Mouse (Mus musculus): Measurements from ENCODE around the gene Gabra2. TPM values are rescaled to one million over a fixed set of nuclear protein-coding genes. Genes with fewer than 3 reads are reported as not detected.

Gabra2 gene
- polyA plus RNA-seq, 1 experiment from 2014 or later, result 3.3 TPM

DNA sequence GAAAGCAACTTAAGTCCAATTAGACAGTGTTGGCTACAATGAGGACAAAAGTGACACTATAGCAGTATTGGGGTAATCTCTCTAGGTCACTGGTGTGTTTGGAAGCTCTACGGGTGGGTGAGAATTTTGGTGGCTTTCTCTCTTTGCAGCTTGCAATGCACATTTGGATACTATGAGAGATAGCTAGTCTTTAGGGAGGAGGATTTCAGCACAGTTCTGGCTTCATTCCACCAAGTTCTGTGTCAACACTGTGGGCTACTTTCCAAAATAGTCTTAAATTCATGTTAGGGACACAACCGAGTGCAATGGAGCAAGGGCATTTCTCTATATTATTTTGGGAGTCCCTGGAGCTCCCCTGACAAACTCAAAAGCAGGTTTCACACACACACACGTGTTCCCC, 58.3 kb downstream of the Gabra2 start:
- H3K27me3 ChIP-seq (ENCODE audit: insufficient read depth, poor library complexity, severe bottlenecking), result no peaks in the 10 kb centered on the region
- no peaks in the 10 kb centered on the region for H3K9me3 ChIP-seq
- WGBS, result 82% methylated on average over 3 of the region's 3 CpGs
- H3K4me3 ChIP-seq, result no peak overlapping the region
- no peaks in the 10 kb centered on the region for H3K36me3 ChIP-seq
- no peaks in the 10 kb centered on the region for H3K4me1 ChIP-seq (replicated peaks)
- DNase-seq (ENCODE audit: low spot score), result no peak
- no peak overlapping the region for H3K27ac ChIP-seq

GRCm38 (mm10) chr5:71025956-71026355, 69.7 kb downstream of the Gabra2 start:
- no peaks in the 10 kb centered on the region for H3K27me3 ChIP-seq (ENCODE audit: insufficient read depth, poor library complexity, severe bottlenecking)
- no peaks in the 10 kb centered on the region for H3K9me3 ChIP-seq
- H3K36me3 ChIP-seq, result no peaks in the 10 kb centered on the region
- no peak overlapping the region for H3K27ac ChIP-seq
- no peak overlapping the region for H3K4me3 ChIP-seq
- WGBS, result 88% methylated on average over 4 of the region's 4 CpGs
- no peaks in the 10 kb centered on the region for H3K4me1 ChIP-seq (replicated peaks)
- DNase-seq (ENCODE audit: low spot score), result no peak

GRCm38 (mm10) chr5:71011751-71012150, 83.9 kb downstream of the Gabra2 start:
- Histone ChIP-seq H3K9me3 (no peaks in the 10 kb centered on the region), H3K27ac (no peak overlapping the region)
- WGBS, result 33% methylated on average over 2 of the region's 2 CpGs

DNA sequence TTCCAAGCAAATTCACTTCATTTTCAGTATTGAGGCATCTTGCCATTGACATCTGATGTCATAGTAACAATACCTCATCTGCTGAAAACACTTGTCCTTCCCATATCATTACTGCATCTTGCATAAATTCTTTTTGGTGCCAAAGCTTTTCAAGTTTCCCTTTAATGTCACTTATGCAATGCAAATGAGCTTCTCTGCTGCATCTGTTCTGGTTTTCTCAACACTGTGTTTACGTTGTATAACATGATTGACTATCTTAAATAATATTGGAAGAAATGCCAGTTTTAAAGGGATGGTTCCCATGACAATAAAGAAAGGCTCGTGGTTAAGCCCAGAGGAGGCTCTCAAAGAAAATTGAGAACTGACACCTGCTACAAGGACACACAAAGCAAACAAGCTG, 84.4 kb downstream of the Gabra2 start:
- Histone ChIP-seq H3K4me1 (replicated peaks) (peaks cover 13% of the 10 kb centered on the region), H3K36me3 (no peaks in the 10 kb centered on the region), H3K4me3 (no peak overlapping the region), H3K27me3 (ENCODE audit: insufficient read depth, poor library complexity, severe bottlenecking) (no peaks in the 10 kb centered on the region), H3K9me3 (no peaks in the 10 kb centered on the region), H3K27ac (no peak overlapping the region)
- 29% methylated on average over 2 of the region's 2 CpGs for WGBS
- no peak for DNase-seq (ENCODE audit: low spot score)

More at GRCm38 (mm10) chr5:71011751-71012150, 83.9 kb downstream of the Gabra2 start:
- DNase-seq (ENCODE audit: low spot score), result peak; percentile 3
- peaks cover 13% of the 10 kb centered on the region for H3K4me1 ChIP-seq (replicated peaks)
- H3K27me3 ChIP-seq (ENCODE audit: insufficient read depth, poor library complexity, severe bottlenecking), result no peaks in the 10 kb centered on the region
- no peaks in the 10 kb centered on the region for H3K36me3 ChIP-seq
- no peak overlapping the region for H3K4me3 ChIP-seq

GRCm38 (mm10) chr5:71010797-71011196, 84.9 kb downstream of the Gabra2 start:
- H3K4me1 ChIP-seq (replicated peaks), result peaks cover 13% of the 10 kb centered on the region
- H3K36me3 ChIP-seq, result no peaks in the 10 kb centered on the region
- no peak for DNase-seq (ENCODE audit: low spot score)
- H3K27ac ChIP-seq, result no peak overlapping the region
- H3K4me3 ChIP-seq, result no peak overlapping the region
- 76% methylated on average over 3 of the region's 3 CpGs for WGBS
- H3K9me3 ChIP-seq, result no peaks in the 10 kb centered on the region
- H3K27me3 ChIP-seq (ENCODE audit: insufficient read depth, poor library complexity, severe bottlenecking), result no peaks in the 10 kb centered on the region

DNA sequence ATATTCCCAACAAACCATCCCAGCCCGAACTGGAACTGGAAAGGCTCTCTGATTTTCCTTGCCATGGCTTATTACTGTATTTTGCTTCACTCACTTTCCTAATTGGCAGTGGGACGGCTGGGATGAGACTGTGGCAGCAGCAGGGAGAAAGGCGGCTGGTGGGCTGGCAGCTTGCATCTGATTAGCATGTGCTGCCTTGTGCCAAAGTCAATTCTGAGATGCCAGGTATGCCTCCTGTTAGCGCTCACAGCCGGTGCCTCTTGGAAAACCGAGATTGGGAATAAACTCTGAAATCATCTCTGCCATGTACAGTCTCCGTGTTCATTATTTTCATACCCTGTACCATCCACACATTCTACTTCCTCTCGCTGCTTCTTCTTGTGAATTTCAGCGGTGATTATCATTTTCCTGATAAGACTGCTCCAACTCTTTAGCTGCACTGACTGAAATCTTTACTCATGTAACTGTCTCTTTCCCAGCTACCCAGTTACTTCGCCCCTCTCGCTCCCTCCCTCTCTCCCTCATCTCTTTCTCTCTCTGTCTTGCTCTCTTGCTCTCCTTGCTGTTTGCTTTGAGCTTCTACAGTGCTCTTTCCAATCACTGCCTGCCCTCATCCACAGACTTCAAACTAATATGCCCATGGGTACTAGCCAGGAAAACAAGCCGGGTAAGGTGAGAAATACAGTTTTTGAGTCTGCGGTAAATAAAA, 99.9 kb downstream of the Gabra2 start:
- no peak for DNase-seq (ENCODE audit: low spot score)
- Histone ChIP-seq H3K4me3 (no peak overlapping the region), H3K36me3 (no peaks in the 10 kb centered on the region), H3K27me3 (ENCODE audit: insufficient read depth, poor library complexity, severe bottlenecking) (no peaks in the 10 kb centered on the region), H3K9me3 (no peaks in the 10 kb centered on the region), H3K4me1 (replicated peaks) (no peaks in the 10 kb centered on the region), H3K27ac (no peak overlapping the region)
- 83% methylated on average over 13 of the region's 13 CpGs for WGBS

DNA sequence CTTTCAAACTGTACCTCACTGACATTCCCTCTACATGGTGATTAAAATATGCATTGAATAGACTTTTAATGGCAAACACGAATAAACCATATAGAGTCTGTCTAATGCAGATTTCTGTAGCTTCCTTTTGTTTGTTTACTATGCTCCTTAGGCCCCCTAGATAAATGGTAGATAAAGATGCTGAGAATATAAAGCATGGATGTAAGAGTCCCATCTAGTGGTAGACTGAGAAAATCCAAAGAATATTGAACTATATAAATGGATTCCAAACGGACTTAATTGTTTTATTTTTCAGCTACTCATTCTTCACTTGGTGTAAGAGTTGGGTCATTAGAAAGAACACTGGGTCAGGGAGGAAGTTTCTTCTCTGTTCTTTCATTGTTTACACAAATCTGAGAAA, 102.4 kb downstream of the Gabra2 start:
- DNase-seq (ENCODE audit: low spot score), result no peak
- no peaks in the 10 kb centered on the region for H3K36me3 ChIP-seq
- no peaks in the 10 kb centered on the region for H3K9me3 ChIP-seq
- H3K27ac ChIP-seq, result no peak overlapping the region
- H3K4me3 ChIP-seq, result no peak overlapping the region
- 72% methylated on average over 2 of the region's 2 CpGs for WGBS
- no peaks in the 10 kb centered on the region for H3K27me3 ChIP-seq (ENCODE audit: insufficient read depth, poor library complexity, severe bottlenecking)
- H3K4me1 ChIP-seq (replicated peaks), result no peaks in the 10 kb centered on the region

GRCm38 (mm10) chr5:70990891-70991290, 104.8 kb downstream of the Gabra2 start:
- Histone ChIP-seq H3K9me3 (no peaks in the 10 kb centered on the region), H3K27me3 (ENCODE audit: insufficient read depth, poor library complexity, severe bottlenecking) (no peaks in the 10 kb centered on the region), H3K4me3 (no peak overlapping the region), H3K36me3 (no peaks in the 10 kb centered on the region), H3K4me1 (replicated peaks) (no peaks in the 10 kb centered on the region), H3K27ac (no peak overlapping the region)
- 92% methylated on average over 3 of the region's 3 CpGs for WGBS
- no peak for DNase-seq (ENCODE audit: low spot score)

Measured in hindbrain, embryonic 10.5 days (tissue).